Mouse (Mus musculus) heart, adult 2 months (tissue): Measurements from ENCODE around the gene Nol6.

Source experiments
- CTCF ChIP-seq: fragments of 200-600 bp; IDR thresholded peaks from 2 replicates; pipeline ENCODE4 v1.8.1; 2022; ENCODE audit warnings: antibody characterized with exemption, mild to moderate bottlenecking, moderate library complexity
- POLR2A ChIP-seq: fragments of 200-500 bp; IDR thresholded peaks from 2 replicates; pipeline ENCODE4 v1.6.1; 2011; ENCODE audit warnings: mild to moderate bottlenecking, low read depth, low read length, control low read depth; ENCODE audit not compliant: insufficient read depth

DNA sequence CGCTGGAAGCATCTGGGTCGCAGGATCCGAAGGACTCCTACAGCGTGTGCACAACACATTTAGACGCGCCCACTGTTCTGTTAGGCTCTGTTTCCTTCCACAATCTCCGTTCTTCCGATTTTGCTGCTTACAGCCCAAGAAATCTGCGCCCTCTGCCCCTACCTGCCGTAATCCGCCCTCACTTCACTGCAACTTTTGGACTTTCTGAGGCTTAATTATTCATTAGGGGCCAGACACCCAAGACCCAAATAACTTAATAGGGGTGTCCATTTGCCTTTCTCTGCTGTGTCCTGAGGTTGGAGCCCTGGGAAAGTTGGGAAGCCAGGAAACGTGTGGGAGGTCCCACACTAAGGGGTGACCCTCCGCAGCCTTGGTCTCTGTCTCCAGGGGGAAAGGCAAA, 26.9 kb downstream of the Nol6 start:
- TF ChIP-seq CTCF (no peak), POLR2A (no peak)
